22 mouse cellular contexts compared by ENCODE assay signal in the genomic region with DNA sequence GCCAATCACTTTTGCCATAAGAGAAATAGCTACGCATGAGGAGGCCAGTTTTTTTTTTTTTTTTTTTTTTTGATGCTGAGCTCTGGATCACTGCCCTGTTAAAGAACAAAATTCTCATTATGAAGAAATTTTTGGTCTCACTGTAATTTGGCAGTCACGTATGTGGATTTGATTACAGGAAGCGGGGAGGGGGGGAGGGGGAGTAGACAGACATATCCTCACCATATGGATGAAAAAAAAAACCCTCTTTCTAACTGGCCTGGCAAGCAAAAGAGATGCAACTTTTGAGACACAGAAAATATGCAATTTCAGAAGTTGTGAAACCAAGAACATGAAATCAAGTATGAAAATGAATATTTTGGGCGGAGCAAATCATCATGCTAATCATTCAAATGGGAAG.
"Had no signal": no experiment of that assay in that cellular context is flagged by ENCODE, and none has a peak within 500 bp of the region (broad histone marks: within the 10 kb centered on the region; RNA-seq: fewer than 3 reads in every experiment).

No protein-coding gene starts in this region.

- H3K9me3 ChIP-seq: kidney, embryonic 15.5 days; limb, embryonic 12.5 days; limb, embryonic 15.5 days; midbrain, embryonic 13.5 days; neural tube, embryonic 13.5 days; stomach, embryonic 15.5 days had no signal

- H3K27ac ChIP-seq: kidney, embryonic 15.5 days; limb, embryonic 12.5 days; limb, embryonic 15.5 days; liver, embryonic 14.5 days; macrophage; midbrain, embryonic 13.5 days; neural tube, embryonic 13.5 days; stomach, embryonic 15.5 days had no signal

- H3K4me1 ChIP-seq: kidney, embryonic 15.5 days; limb, embryonic 12.5 days; limb, embryonic 15.5 days; midbrain, embryonic 13.5 days; neural tube, embryonic 13.5 days; stomach, embryonic 15.5 days had no signal

- H3K4me2 ChIP-seq: kidney, embryonic 15.5 days; limb, embryonic 12.5 days; limb, embryonic 15.5 days; liver, embryonic 11.5 days; midbrain, embryonic 13.5 days; neural tube, embryonic 13.5 days; stomach, embryonic 15.5 days had no signal

- ATAC-seq: liver, postnatal 0 days; midbrain, embryonic 13.5 days; midbrain, embryonic 16.5 days had no signal

- H3K9ac ChIP-seq: kidney, embryonic 15.5 days; limb, embryonic 12.5 days; limb, embryonic 15.5 days; liver, embryonic 14.5 days; liver, postnatal 0 days; midbrain, embryonic 13.5 days; neural tube, embryonic 13.5 days; stomach, embryonic 15.5 days had no signal

- H3K36me3 ChIP-seq: kidney, embryonic 15.5 days; limb, embryonic 12.5 days; limb, embryonic 15.5 days; midbrain, embryonic 13.5 days; neural tube, embryonic 13.5 days; stomach, embryonic 15.5 days had no signal

- H3K27me3 ChIP-seq: kidney, embryonic 15.5 days; limb, embryonic 12.5 days; limb, embryonic 15.5 days; midbrain, embryonic 13.5 days; neural tube, embryonic 13.5 days; stomach, embryonic 15.5 days had no signal

- DNase-seq: kidney, adult 11 months; kidney, adult 8-10 months; kidney, postnatal 14 days; kidney, postnatal 4 days; left cerebral cortex, postnatal 4 days; liver, postnatal 0 days; lung, postnatal 14 days; retina, postnatal 1 day; right cerebral cortex, postnatal 25 days; spleen, adult 18-20 months; thymus, postnatal 25 days had no signal

- H3K4me3 ChIP-seq: kidney, embryonic 15.5 days; limb, embryonic 12.5 days; limb, embryonic 15.5 days; midbrain, embryonic 13.5 days; myocyte; neural tube, embryonic 13.5 days; stomach, embryonic 15.5 days had no signal
